Mouse (Mus musculus) cortical plate, adult 2 months (tissue): ENCODE measurements around the gene Clca3a2.
A peak's percentile ranks its signal among the peaks of the same experiment; 100 is the strongest.

ENCODE experiments used
- CTCF ChIP-seq: fragments of 200-500 bp; IDR thresholded peaks from 2 replicates; pipeline ENCODE4 v1.5.1; 2011; ENCODE audit warnings: mild to moderate bottlenecking, control low read depth, low read length; ENCODE audit not compliant: insufficient read depth; ENCODE audit errors: extremely low read depth
- POLR2A ChIP-seq: fragments of 200-500 bp; IDR thresholded peaks from 2 replicates; pipeline ENCODE4 v1.6.1; 2011; ENCODE audit warnings: mild to moderate bottlenecking, low read length, control low read depth; ENCODE audit not compliant: insufficient read depth; ENCODE audit errors: extremely low read depth

- TF ChIP-seq CTCF (peak; percentile 33; the same call in 1 of the 2 replicates), POLR2A (no peak)
These were observed 17.4 kb downstream of the Clca3a2 start for GRCm38 (mm10) chr3:144801861-144802260.
